Mouse (Mus musculus) cortical plate, adult 2 months (tissue): ENCODE data around the gene Ssr3.
A peak's percentile ranks its signal among the peaks of the same experiment; 100 is the strongest.

Experiments used
- CTCF ChIP-seq: fragments of 200-500 bp; IDR thresholded peaks from 2 replicates; pipeline ENCODE4 v1.5.1; 2011; ENCODE audit warnings: mild to moderate bottlenecking, control low read depth, low read length; ENCODE audit not compliant: insufficient read depth; ENCODE audit errors: extremely low read depth
- POLR2A ChIP-seq: fragments of 200-500 bp; IDR thresholded peaks from 2 replicates; pipeline ENCODE4 v1.6.1; 2011; ENCODE audit warnings: mild to moderate bottlenecking, low read length, control low read depth; ENCODE audit not compliant: insufficient read depth; ENCODE audit errors: extremely low read depth

- TF ChIP-seq CTCF = no peak
- TF ChIP-seq POLR2A = 0 out of 2 replicates have a peak, but pooled peaks have one; percentile 12
Observed at GRCm38 (mm10) chr3:65441586-65442111, 49.2 kb upstream of the Ssr3 start.
